Mouse (Mus musculus) limb, embryonic 14.5 days (tissue): Measurements from ENCODE around the gene Stim1. TPM values are rescaled to one million over a fixed set of nuclear protein-coding genes. Genes with fewer than 3 reads are reported as not detected.

Experiments
- ATAC-seq: fragments of 200-750 bp; cut with Nextera tagmentation; 2 replicates; pipeline ENCODE4 v1.8.0; 2017; ENCODE audit warnings: low read depth, moderate number of reproducible peaks, moderate TSS enrichment; ENCODE audit not compliant: low FRiP score
- DNase-seq: peaks from one replicate; pipeline ENCODE4 v3.0.0-alpha.2; 2015; ENCODE audit warnings: low spot score
- H3K27ac ChIP-seq: fragments of 300-500 bp; sonication (generic); replicated peaks from 2 replicates; pipeline ENCODE4 v1.5.1; 2014; ENCODE audit warnings: low read depth, mild to moderate bottlenecking, low read length, moderate library complexity, mixed read lengths
- H3K27me3 ChIP-seq: fragments of 300-500 bp; sonication (generic); 2 replicates; pipeline ENCODE4 v1.6.1; 2014; ENCODE audit warnings: low read length, mixed read lengths; ENCODE audit not compliant: control insufficient read depth, insufficient read depth
- H3K36me3 ChIP-seq: fragments of 300-500 bp; sonication (generic); 2 replicates; pipeline ENCODE4 v1.6.1; 2014; ENCODE audit warnings: mild to moderate bottlenecking, low read length, moderate library complexity, mixed read lengths; ENCODE audit not compliant: control insufficient read depth, insufficient read depth
- H3K4me1 ChIP-seq: fragments of 300-500 bp; sonication (generic); 2 replicates; pipeline ENCODE4 v1.6.1; 2014; ENCODE audit warnings: antibody characterized with exemption, low read length, mixed read lengths; ENCODE audit not compliant: control insufficient read depth, insufficient read depth
- H3K4me2 ChIP-seq: fragments of 300-500 bp; sonication (generic); replicated peaks from 2 replicates; pipeline ENCODE4 v1.6.1; 2014; ENCODE audit warnings: low read depth, mild to moderate bottlenecking, low read length, moderate library complexity; ENCODE audit not compliant: severe bottlenecking
- H3K4me3 ChIP-seq: fragments of 300-500 bp; sonication (generic); replicated peaks from 2 replicates; pipeline ENCODE4 v1.5.1; 2014; ENCODE audit warnings: low read length
- H3K9ac ChIP-seq: fragments of 300-500 bp; sonication (generic); 2 replicates; pipeline ENCODE4 v1.6.1; 2014; ENCODE audit warnings: mild to moderate bottlenecking, low read depth, low read length, moderate library complexity; ENCODE audit not compliant: severe bottlenecking
- H3K9me3 ChIP-seq: fragments of 300-500 bp; sonication (generic); 2 replicates; pipeline ENCODE4 v1.6.1; 2016; ENCODE audit warnings: low read length; ENCODE audit not compliant: control insufficient read depth
- POLR2A ChIP-seq: fragments of 200-500 bp; IDR thresholded peaks from 2 replicates; pipeline ENCODE4 v1.8.0; 2012; ENCODE audit warnings: inconsistent platforms, mild to moderate bottlenecking, moderate library complexity, borderline replicate concordance; ENCODE audit not compliant: insufficient read depth, insufficient read length; ENCODE audit errors: extremely low read depth
- WGBS: fragments of 180-500 bp; shearing (Covaris S2); extraction: QIAGEN DNeasy Blood & Tissue Kit; methylation state at CpG from one replicate; pipeline ENCODE4 v1.1.7; 2014; 5-methylcytosine and 5-hydroxymethylcytosine counted together
- polyA plus RNA-seq, 2 experiments: library from polyadenylated mRNA; depleted of rRNA in 1 of 2; stranded (reverse) in 1 of 2; unstranded in 1 of 2; fragments of >200 nt; fragmentation: Nextera tagmentation in 1 of 2; extraction: Ambion mirVana in 1 of 2; gene quantifications; 2 replicates each; pipeline versions ENCODE4 v1.2.1 to v1.2.3; 2012 to 2014

Gene Stim1
- polyA plus RNA-seq, 2 experiments, result 27.7 to 49.1 TPM

DNA sequence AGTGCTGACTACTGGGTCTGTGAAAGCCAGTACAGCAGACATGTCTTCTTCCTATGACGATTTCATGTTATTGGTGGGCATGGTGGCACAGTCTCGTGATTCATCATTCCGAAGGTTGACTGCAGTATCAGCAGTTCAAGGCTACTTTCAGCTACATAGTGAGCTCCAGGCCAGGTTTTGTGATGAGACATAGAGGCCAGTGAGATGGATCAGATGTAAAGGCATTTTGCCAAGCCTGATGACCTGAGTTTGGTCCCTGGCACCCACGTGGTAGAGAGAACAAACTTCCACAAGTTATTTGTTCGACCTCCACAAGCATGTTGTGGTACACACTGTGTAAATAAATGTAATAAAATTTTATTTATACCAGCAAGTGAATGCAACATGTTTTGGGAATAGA is 102.9 kb downstream of the Stim1 start:
- DNase-seq (no peak), ATAC-seq (no peak)
- Histone ChIP-seq H3K4me3 (no peak overlapping the region), H3K4me1 (no peaks in the 10 kb centered on the region), H3K27me3 (no peaks in the 10 kb centered on the region), H3K9me3 (no peaks in the 10 kb centered on the region), H3K9ac (no peak overlapping the region), H3K36me3 (no peaks in the 10 kb centered on the region), H3K4me2 (no peak overlapping the region), H3K27ac (no peak overlapping the region)
- no peak for TF ChIP-seq POLR2A
- WGBS, result 83% methylated on average over 5 of the region's 5 CpGs

- H3K27me3 ChIP-seq, result no peaks in the 10 kb centered on the region
- TF ChIP-seq POLR2A, result no peak
- no peaks in the 10 kb centered on the region for H3K9me3 ChIP-seq
- no peak for ATAC-seq
- H3K4me3 ChIP-seq, result no peak overlapping the region
- no peaks in the 10 kb centered on the region for H3K36me3 ChIP-seq
- DNase-seq, result no peak
- H3K4me2 ChIP-seq, result no peak overlapping the region
- H3K27ac ChIP-seq, result no peak overlapping the region
- no peak overlapping the region for H3K9ac ChIP-seq
- 90% methylated on average over 3 of the region's 3 CpGs for WGBS
- H3K4me1 ChIP-seq, result no peaks in the 10 kb centered on the region
Measured at GRCm38 (mm10) chr7:102373382-102374072, 105.9 kb downstream of the Stim1 start.

GRCm38 (mm10) chr7:102383221-102383620 is 115.6 kb downstream of the Stim1 start:
- WGBS, result 86% methylated on average over 7 of the region's 7 CpGs
- Histone ChIP-seq H3K4me1 (no peaks in the 10 kb centered on the region), H3K27me3 (no peaks in the 10 kb centered on the region), H3K9ac (no peak overlapping the region), H3K27ac (no peak overlapping the region), H3K36me3 (no peaks in the 10 kb centered on the region), H3K4me3 (no peak overlapping the region), H3K9me3 (no peaks in the 10 kb centered on the region), H3K4me2 (no peak overlapping the region)
- DNase-seq, result no peak
- TF ChIP-seq POLR2A, result no peak
- no peak for ATAC-seq

DNA sequence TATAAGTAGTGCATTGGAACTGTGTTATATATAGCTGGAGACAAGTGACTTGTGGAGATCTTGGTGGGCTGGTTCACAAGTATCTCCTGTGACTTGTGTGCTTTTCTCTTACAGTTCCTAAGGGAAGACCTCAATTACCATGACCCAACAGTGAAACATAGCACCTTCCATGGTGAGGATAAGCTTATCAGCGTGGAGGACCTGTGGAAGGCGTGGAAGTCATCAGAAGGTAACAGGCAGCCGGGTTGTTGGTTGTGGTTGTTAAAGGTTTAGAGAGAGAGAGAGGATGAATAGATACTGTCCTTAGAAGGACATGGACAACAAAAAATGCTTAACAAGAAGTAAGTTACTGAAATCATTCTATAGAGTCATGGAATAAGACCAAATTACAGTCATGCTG is 118.4 kb downstream of the Stim1 start:
- ATAC-seq, result no peak
- WGBS, result 87% methylated on average over 3 of the region's 3 CpGs
- H3K36me3 ChIP-seq, result no peaks in the 10 kb centered on the region

GRCm38 (mm10) chr7:102389082-102389481 is 121.5 kb downstream of the Stim1 start:
- Histone ChIP-seq H3K4me1 (no peaks in the 10 kb centered on the region), H3K9me3 (no peaks in the 10 kb centered on the region), H3K9ac (no peak overlapping the region), H3K36me3 (no peaks in the 10 kb centered on the region), H3K4me2 (no peak overlapping the region), H3K27ac (no peak overlapping the region), H3K27me3 (no peaks in the 10 kb centered on the region), H3K4me3 (no peak overlapping the region)
- no peak for TF ChIP-seq POLR2A
- ATAC-seq (no peak), DNase-seq (no peak)
- WGBS, result 64% methylated on average over 5 of the region's 5 CpGs

More for the DNA sequence above, 118.4 kb downstream of the Stim1 start:
- Histone ChIP-seq H3K4me1 (no peaks in the 10 kb centered on the region), H3K27ac (no peak overlapping the region), H3K4me3 (no peak overlapping the region), H3K9ac (no peak overlapping the region), H3K27me3 (no peaks in the 10 kb centered on the region), H3K4me2 (no peak overlapping the region), H3K9me3 (no peaks in the 10 kb centered on the region)
- DNase-seq, result no peak
- TF ChIP-seq POLR2A, result no peak
